Mouse (Mus musculus) heart, adult 2 months (tissue): ENCODE data around the gene Mettl21e. TPM values are rescaled to one million over a fixed set of nuclear protein-coding genes. Genes with fewer than 3 reads are reported as not detected.

Source experiments
- DNase-seq, 2 experiments: peaks; one replicate each; pipeline ENCODE4 v3.0.0; 2021
- H3K27ac ChIP-seq: fragments of 200-600 bp; 2 replicates; pipeline ENCODE4 v1.8.1; 2022
- H3K27me3 ChIP-seq: fragments of 200-500 bp; 2 replicates; pipeline ENCODE4 v1.6.1; 2012; ENCODE audit warnings: mild to moderate bottlenecking, low read length, inconsistent platforms, mixed read lengths; ENCODE audit not compliant: control insufficient read depth, insufficient read depth
- H3K36me3 ChIP-seq: fragments of 200-500 bp; 2 replicates; pipeline ENCODE4 v1.6.1; 2012; ENCODE audit warnings: low read length, inconsistent platforms; ENCODE audit not compliant: control insufficient read depth, insufficient read depth
- H3K4me1 ChIP-seq: fragments of 200-500 bp; 2 replicates; pipeline ENCODE4 v1.6.1; 2011; ENCODE audit warnings: low read length; ENCODE audit not compliant: control insufficient read depth, insufficient read depth
- H3K4me3 ChIP-seq: fragments of 200-600 bp; 2 replicates; pipeline ENCODE4 v1.8.1; 2022
- H3K79me2 ChIP-seq: fragments of 200-500 bp; replicated peaks from 2 replicates; pipeline ENCODE4 v1.6.1; 2012; ENCODE audit warnings: mild to moderate bottlenecking, inconsistent platforms, low read length, moderate library complexity, mixed read lengths; ENCODE audit not compliant: control insufficient read depth, insufficient read depth
- H3K9ac ChIP-seq: fragments of 200-500 bp; 2 replicates; pipeline ENCODE4 v1.6.1; 2012; ENCODE audit warnings: low read depth, mild to moderate bottlenecking, control low read depth, inconsistent platforms, low read length, mixed read lengths
- CTCF ChIP-seq: fragments of 200-600 bp; IDR thresholded peaks from 2 replicates; pipeline ENCODE4 v1.8.1; 2022; ENCODE audit warnings: antibody characterized with exemption, mild to moderate bottlenecking, moderate library complexity
- EP300 ChIP-seq: fragments of 200-500 bp; IDR thresholded peaks from 2 replicates; pipeline ENCODE4 v1.6.1; 2011; ENCODE audit warnings: low read depth, low read length, control low read depth; ENCODE audit not compliant: insufficient read depth
- POLR2A ChIP-seq: fragments of 200-500 bp; IDR thresholded peaks from 2 replicates; pipeline ENCODE4 v1.6.1; 2011; ENCODE audit warnings: mild to moderate bottlenecking, low read depth, low read length, control low read depth; ENCODE audit not compliant: insufficient read depth
- WGBS: fragments of 180-500 bp; shearing (Covaris S2); methylation state at CpG from one replicate; pipeline ENCODE4 v1.1.7; 2018; 5-methylcytosine and 5-hydroxymethylcytosine counted together
- intact Hi-C: fragments of 180-260 bp; cut with DNase I; formaldehyde crosslinking; loops from one replicate; pipeline ENCODE4 v1.15.1; 2025
- polyA plus RNA-seq: library from polyadenylated mRNA; depleted of rRNA; stranded (reverse); fragments of >200 nt; gene quantifications from 2 replicates; pipeline ENCODE4 v1.2.3, GENCODE M21; 2012; rRNA removed
- total RNA-seq, 2 experiments: library from RNA; stranded (reverse); gene quantifications; 2 replicates each; pipeline ENCODE4 v1.2.3; 2021

The Mettl21e gene
- total and polyA plus RNA-seq, 3 experiments: 0.11 TPM; not detected in 2

GRCm38 (mm10) chr1:44161818-44162217 is 56.9 kb downstream of the Mettl21e start:
- Histone ChIP-seq H3K36me3 (peaks cover 9% of the 10 kb centered on the region), H3K4me3 (no peak overlapping the region), H3K79me2 (no peaks in the 10 kb centered on the region), H3K27me3 (no peaks in the 10 kb centered on the region), H3K9ac (no peak overlapping the region), H3K4me1 (no peaks in the 10 kb centered on the region), H3K27ac (no peak overlapping the region)
- 90% methylated on average over 6 of the region's 6 CpGs for WGBS
- TF ChIP-seq EP300 (no peak), POLR2A (no peak), CTCF (no peak)
- intact Hi-C loops: no loop called here
- no peak for DNase-seq

DNA sequence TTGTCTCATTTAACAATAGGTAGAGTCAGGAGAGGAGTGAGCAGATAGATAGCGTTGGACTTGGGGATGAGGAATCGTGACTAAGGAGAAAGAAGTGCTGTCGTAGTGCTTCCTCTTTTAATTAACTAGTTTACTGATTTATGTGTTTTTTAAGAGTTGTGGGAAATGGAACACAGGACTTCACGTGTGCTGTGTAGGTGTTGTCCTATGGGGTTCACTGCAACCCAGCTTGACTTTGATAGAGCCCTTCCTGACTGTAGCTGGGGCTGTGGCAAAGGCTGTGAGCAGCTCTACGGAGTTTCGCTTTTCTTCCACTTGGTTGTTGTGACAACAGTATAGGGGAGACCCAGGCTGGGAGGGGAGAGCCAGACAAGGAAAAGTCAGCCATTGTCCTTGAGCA is 60.4 kb downstream of the Mettl21e start:
- TF ChIP-seq POLR2A (no peak), CTCF (no peak), EP300 (no peak)
- H3K27ac ChIP-seq: no peak overlapping the region
- H3K9ac ChIP-seq: no peak overlapping the region
- H3K36me3 ChIP-seq: peaks cover 9% of the 10 kb centered on the region
- no peak overlapping the region for H3K4me3 ChIP-seq
- no peak for DNase-seq
- no peaks in the 10 kb centered on the region for H3K27me3 ChIP-seq
- 86% methylated on average over 6 of the region's 6 CpGs for WGBS
- intact Hi-C loops: no loop called here
- H3K79me2 ChIP-seq: no peaks in the 10 kb centered on the region
- H3K4me1 ChIP-seq: no peaks in the 10 kb centered on the region

GRCm38 (mm10) chr1:44155287-44155686 is 63.5 kb downstream of the Mettl21e start:
- DNase-seq: no peak
- intact Hi-C loops: no loop called here
- H3K36me3 ChIP-seq: peaks cover 4% of the 10 kb centered on the region; the same call in 1 of the 2 replicates
- TF ChIP-seq CTCF (peak; percentile 60), POLR2A (no peak)
- no peak overlapping the region for H3K4me3 ChIP-seq
- H3K27me3 ChIP-seq: no peaks in the 10 kb centered on the region
- no peak overlapping the region for H3K27ac ChIP-seq
- H3K9ac ChIP-seq: no peak overlapping the region
- WGBS: 98% methylated on average over 4 of the region's 4 CpGs
- H3K79me2 ChIP-seq: no peaks in the 10 kb centered on the region
- no peaks in the 10 kb centered on the region for H3K4me1 ChIP-seq

Other genes with a start within 250 kb of the Mettl21e start
- gene Mettl21c, start 198.9 kb downstream of the Mettl21e start, total RNA-seq: not detected
- gene Mettl21c, start 198.9 kb downstream of the Mettl21e start, polyA plus RNA-seq: not detected in 2 replicates
- not detected for gene Gm8251, start 157.0 kb downstream of the Mettl21e start, total RNA-seq
- not detected in 2 replicates for gene Gm8251, start 157.0 kb downstream of the Mettl21e start, polyA plus RNA-seq
- 1 to 10 TPM; 7.6 TPM for gene Tex30, start 116.5 kb downstream of the Mettl21e start, total RNA-seq
- gene Tex30, start 116.5 kb downstream of the Mettl21e start, polyA plus RNA-seq: 4.2 and 7.1 TPM in 2 replicates
- gene Kdelc1, start 100.2 kb downstream of the Mettl21e start, total RNA-seq: 10 to 100 TPM; 18.1 to 20.3 TPM
- 14.9 and 20.7 TPM in 2 replicates for gene Kdelc1, start 100.2 kb downstream of the Mettl21e start, polyA plus RNA-seq
- 10 to 100 TPM; 11.5 to 12.4 TPM for gene Bivm, start 100.0 kb downstream of the Mettl21e start, total RNA-seq
- 4.6 and 8.6 TPM in 2 replicates for gene Bivm, start 100.0 kb downstream of the Mettl21e start, polyA plus RNA-seq
- gene Ercc5, start 71.2 kb downstream of the Mettl21e start, total RNA-seq: 10 to 100 TPM; 16.9 to 17.0 TPM
- gene Ercc5, start 71.2 kb downstream of the Mettl21e start, polyA plus RNA-seq: 4.1 and 7.3 TPM in 2 replicates